Mouse (Mus musculus): ENCODE results near the gene Nhej1. TPM values are rescaled to one million over a fixed set of nuclear protein-coding genes. Genes with fewer than 3 reads are reported as not detected.
A peak's percentile ranks its signal among the peaks of the same experiment; 100 is the strongest.

The Nhej1 gene
- polyA plus RNA-seq, 1 experiment from 2014 or later, result 6.6 TPM

GRCm38 (mm10) chr1:75128641-75129040, 3.6 kb upstream of the Nhej1 start:
- Histone ChIP-seq H3K4me3 (ENCODE audit: low read depth, low read length) (no peak overlapping the region), H3K27me3 (replicated peaks; ENCODE audit: insufficient read depth, low read length) (no peaks in the 10 kb centered on the region), H3K4me1 (ENCODE audit: insufficient read depth, low read depth, low read length) (peaks cover 6% of the 10 kb centered on the region; the same call in 1 of the 2 replicates), H3K9ac (replicated peaks; ENCODE audit: low read depth) (no peak overlapping the region), H3K27ac (ENCODE audit: low read length) (no peak overlapping the region), H3K9me3 (ENCODE audit: low read length) (no peaks in the 10 kb centered on the region), H3K4me2 (replicated peaks; ENCODE audit: low read depth, low read length) (no peak overlapping the region), H3K36me3 (ENCODE audit: insufficient read depth, low read length) (no peaks in the 10 kb centered on the region)
- ATAC-seq (no peak), DNase-seq (ENCODE audit: low spot score) (no peak)
- TF ChIP-seq EP300 (IDR thresholded peaks at IDR 0.05) (no peak), CTCF (IDR thresholded peaks at IDR 0.05) (no peak)
- 71% methylated on average over 3 of the region's 3 CpGs for WGBS

DNA sequence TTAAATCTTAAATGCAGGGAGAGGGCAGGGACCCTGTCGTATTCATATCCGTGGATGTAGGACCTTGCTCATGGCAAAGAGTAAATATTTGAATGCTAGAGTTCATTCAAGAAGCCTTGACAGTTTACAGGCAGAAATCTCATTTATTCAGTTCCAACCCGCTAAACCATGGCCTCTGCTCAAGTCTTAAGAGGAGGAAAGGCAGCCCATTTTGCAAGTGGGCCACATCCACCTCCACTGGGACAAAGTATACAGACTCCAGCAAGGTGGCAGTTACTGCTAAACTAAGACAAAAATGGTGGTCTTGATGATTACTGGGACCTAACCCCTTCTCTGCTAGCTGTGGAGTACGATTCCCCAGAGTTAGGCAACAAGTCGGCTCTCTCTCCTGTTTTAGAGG, 418 bp upstream of the Nhej1 start:
- Histone ChIP-seq H3K9ac (replicated peaks; ENCODE audit: low read depth) (peak overlapping the region; percentile 48), H3K27me3 (replicated peaks; ENCODE audit: insufficient read depth, low read length) (no peaks in the 10 kb centered on the region), H3K9me3 (ENCODE audit: low read length) (no peaks in the 10 kb centered on the region), H3K4me2 (replicated peaks; ENCODE audit: low read depth, low read length) (peak overlapping the region; percentile 39), H3K27ac (ENCODE audit: low read length) (peak overlapping the region; percentile 94), H3K36me3 (ENCODE audit: insufficient read depth, low read length) (no peaks in the 10 kb centered on the region), H3K4me1 (ENCODE audit: insufficient read depth, low read depth, low read length) (peaks cover 6% of the 10 kb centered on the region; the same call in 1 of the 2 replicates), H3K4me3 (ENCODE audit: low read depth, low read length) (peak overlapping the region; percentile 49)
- WGBS, result 28% methylated on average over 5 of the region's 5 CpGs
- DNase-seq (ENCODE audit: low spot score), result no peak
- no peak for ATAC-seq
- TF ChIP-seq EP300 (IDR thresholded peaks at IDR 0.05), result no peak
- no peak for TF ChIP-seq CTCF (IDR thresholded peaks at IDR 0.05)

GRCm38 (mm10) chr1:75122211-75122610, 2.8 kb downstream of the Nhej1 start:
- no peak overlapping the region for H3K27ac ChIP-seq (ENCODE audit: low read length)
- 76% methylated on average over 3 of the region's 3 CpGs for WGBS
- H3K4me1 ChIP-seq (ENCODE audit: insufficient read depth, low read depth, low read length), result peaks cover 6% of the 10 kb centered on the region; the same call in 1 of the 2 replicates
- no peak overlapping the region for H3K4me3 ChIP-seq (ENCODE audit: low read depth, low read length)
- H3K9ac ChIP-seq (replicated peaks; ENCODE audit: low read depth), result no peak overlapping the region
- no peaks in the 10 kb centered on the region for H3K9me3 ChIP-seq (ENCODE audit: low read length)
- no peak overlapping the region for H3K4me2 ChIP-seq (replicated peaks; ENCODE audit: low read depth, low read length)
- DNase-seq (ENCODE audit: low spot score), result no peak
- peak; percentile 46 for TF ChIP-seq CTCF (IDR thresholded peaks at IDR 0.05)
- no peak for TF ChIP-seq EP300 (IDR thresholded peaks at IDR 0.05)
- no peak for ATAC-seq
- H3K27me3 ChIP-seq (replicated peaks; ENCODE audit: insufficient read depth, low read length), result no peaks in the 10 kb centered on the region
- H3K36me3 ChIP-seq (ENCODE audit: insufficient read depth, low read length), result no peaks in the 10 kb centered on the region

DNA sequence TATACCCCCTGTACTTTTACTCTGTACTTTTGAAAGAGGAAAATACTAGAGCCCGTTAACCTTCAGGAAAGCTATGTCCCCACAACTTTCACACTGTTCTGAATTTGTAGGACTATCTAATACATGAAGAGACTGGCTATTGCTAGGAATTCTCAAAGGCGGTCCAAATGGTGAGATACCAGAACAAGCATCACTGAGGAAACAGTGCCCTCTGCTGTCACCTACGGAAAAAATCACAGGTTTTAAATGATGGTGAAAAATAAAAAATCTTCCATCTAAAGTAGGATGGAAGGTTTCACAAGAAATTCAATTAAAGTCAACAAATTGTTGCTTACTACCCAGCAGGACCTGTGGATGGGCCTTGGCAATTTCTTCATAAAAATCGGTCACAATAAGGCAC, 72.9 kb downstream of the Nhej1 start:
- TF ChIP-seq EP300 (IDR thresholded peaks at IDR 0.05) (no peak), CTCF (IDR thresholded peaks at IDR 0.05) (peak; percentile 71)
- ATAC-seq, result no peak
- DNase-seq (ENCODE audit: low spot score), result peak; percentile 53
- Histone ChIP-seq H3K4me1 (ENCODE audit: insufficient read depth, low read depth, low read length) (no peaks in the 10 kb centered on the region), H3K27me3 (replicated peaks; ENCODE audit: insufficient read depth, low read length) (no peaks in the 10 kb centered on the region), H3K9me3 (ENCODE audit: low read length) (no peaks in the 10 kb centered on the region), H3K9ac (replicated peaks; ENCODE audit: low read depth) (no peak overlapping the region), H3K27ac (ENCODE audit: low read length) (no peak overlapping the region), H3K4me2 (replicated peaks; ENCODE audit: low read depth, low read length) (no peak overlapping the region), H3K4me3 (ENCODE audit: low read depth, low read length) (no peak overlapping the region), H3K36me3 (ENCODE audit: insufficient read depth, low read length) (no peaks in the 10 kb centered on the region)
- 20% methylated on average over 4 of the region's 4 CpGs for WGBS

GRCm38 (mm10) chr1:75051428-75051827, 73.6 kb downstream of the Nhej1 start:
- TF ChIP-seq CTCF (IDR thresholded peaks at IDR 0.05) (no peak), EP300 (IDR thresholded peaks at IDR 0.05) (no peak)
- Histone ChIP-seq H3K9ac (replicated peaks; ENCODE audit: low read depth) (no peak overlapping the region), H3K27me3 (replicated peaks; ENCODE audit: insufficient read depth, low read length) (no peaks in the 10 kb centered on the region), H3K9me3 (ENCODE audit: low read length) (no peaks in the 10 kb centered on the region), H3K4me3 (ENCODE audit: low read depth, low read length) (no peak overlapping the region), H3K36me3 (ENCODE audit: insufficient read depth, low read length) (no peaks in the 10 kb centered on the region), H3K4me1 (ENCODE audit: insufficient read depth, low read depth, low read length) (no peaks in the 10 kb centered on the region), H3K27ac (ENCODE audit: low read length) (no peak overlapping the region), H3K4me2 (replicated peaks; ENCODE audit: low read depth, low read length) (no peak overlapping the region)
- DNase-seq (ENCODE audit: low spot score) (no peak), ATAC-seq (no peak)
- WGBS, result 53% methylated on average over 7 of the region's 7 CpGs

- Histone ChIP-seq H3K36me3 (ENCODE audit: insufficient read depth, low read length) (no peaks in the 10 kb centered on the region), H3K27ac (ENCODE audit: low read length) (no peak overlapping the region), H3K4me1 (ENCODE audit: insufficient read depth, low read depth, low read length) (no peaks in the 10 kb centered on the region), H3K27me3 (replicated peaks; ENCODE audit: insufficient read depth, low read length) (no peaks in the 10 kb centered on the region), H3K4me3 (ENCODE audit: low read depth, low read length) (no peak overlapping the region), H3K9ac (replicated peaks; ENCODE audit: low read depth) (no peak overlapping the region), H3K4me2 (replicated peaks; ENCODE audit: low read depth, low read length) (no peak overlapping the region), H3K9me3 (ENCODE audit: low read length) (no peaks in the 10 kb centered on the region)
- no peak for ATAC-seq
- DNase-seq (ENCODE audit: low spot score), result no peak
- TF ChIP-seq EP300 (IDR thresholded peaks at IDR 0.05), result no peak
- no peak for TF ChIP-seq CTCF (IDR thresholded peaks at IDR 0.05)
- 73% methylated on average over 2 of the region's 2 CpGs for WGBS
Observed at GRCm38 (mm10) chr1:75048571-75048970, 76.4 kb downstream of the Nhej1 start.

- Histone ChIP-seq H3K27ac (ENCODE audit: low read length) (no peak overlapping the region), H3K4me1 (ENCODE audit: insufficient read depth, low read depth, low read length) (no peaks in the 10 kb centered on the region), H3K4me2 (replicated peaks; ENCODE audit: low read depth, low read length) (no peak overlapping the region), H3K9ac (replicated peaks; ENCODE audit: low read depth) (no peak overlapping the region), H3K4me3 (ENCODE audit: low read depth, low read length) (no peak overlapping the region), H3K27me3 (replicated peaks; ENCODE audit: insufficient read depth, low read length) (no peaks in the 10 kb centered on the region), H3K36me3 (ENCODE audit: insufficient read depth, low read length) (no peaks in the 10 kb centered on the region), H3K9me3 (ENCODE audit: low read length) (no peaks in the 10 kb centered on the region)
- no peak for TF ChIP-seq EP300 (IDR thresholded peaks at IDR 0.05)
- TF ChIP-seq CTCF (IDR thresholded peaks at IDR 0.05), result no peak
- 28% methylated on average over 4 of the region's 4 CpGs for WGBS
- no peak for ATAC-seq
- peak; percentile 19 for DNase-seq (ENCODE audit: low spot score)
Observed at GRCm38 (mm10) chr1:75048041-75048440, 77.0 kb downstream of the Nhej1 start.

Data from lung, postnatal 0 days (tissue).